Mouse (Mus musculus) liver, adult 2 months (tissue): ENCODE measurements at regions not wholly inside any gene's neighbourhood (a gene's known extent, or its start where the extent isn't known, plus 50 kb on each side); places are given as distances from the start of the nearest gene placed in this dataset.

Experiments used
- CTCF ChIP-seq: fragments of 200-500 bp; IDR thresholded peaks from 2 replicates; pipeline ENCODE4 v1.5.1; 2011; ENCODE audit warnings: low read depth, low read length, control low read depth
- POLR2A ChIP-seq: fragments of 200-500 bp; IDR thresholded peaks from 2 replicates; pipeline ENCODE4 v1.6.1; 2011; ENCODE audit warnings: low read length, control low read depth; ENCODE audit not compliant: insufficient read depth; ENCODE audit errors: extremely low read depth

- TF ChIP-seq CTCF (no peak), POLR2A (no peak)
Measured at GRCm38 (mm10) chr1:83653661-83654060, 245.7 kb upstream of the Sphkap start.
